Mouse (Mus musculus): Measurements from ENCODE around the gene Nars2.

The Nars2 gene

GRCm38 (mm10) chr7:96971027-96971996 is 20.0 kb downstream of the Nars2 start:
- no peak for DNase-seq

GRCm38 (mm10) chr7:96972138-96972904 is 21.0 kb downstream of the Nars2 start:
- DNase-seq = no peak

GRCm38 (mm10) chr7:96975914-96976313 is 24.6 kb downstream of the Nars2 start:
- DNase-seq = no peak

GRCm38 (mm10) chr7:96977209-96977608 is 25.9 kb downstream of the Nars2 start:
- no peak for DNase-seq

- no peak for DNase-seq
Measured at GRCm38 (mm10) chr7:96981366-96981765, 30.1 kb downstream of the Nars2 start.

- no peak for DNase-seq
Measured at GRCm38 (mm10) chr7:96983660-96984347, 32.5 kb downstream of the Nars2 start.

- peak; percentile 21 for DNase-seq
Measured at GRCm38 (mm10) chr7:96985798-96986197, 34.5 kb downstream of the Nars2 start.

GRCm38 (mm10) chr7:96986795-96987445 is 35.6 kb downstream of the Nars2 start:
- no peak for DNase-seq

GRCm38 (mm10) chr7:96987676-96988075 is 36.4 kb downstream of the Nars2 start:
- DNase-seq = peak; percentile 27

GRCm38 (mm10) chr7:97012956-97013355 is 61.7 kb downstream of the Nars2 start:
- peak; percentile 3 for DNase-seq

- no peak for DNase-seq
Measured at GRCm38 (mm10) chr7:97018005-97018404, 66.7 kb downstream of the Nars2 start.

GRCm38 (mm10) chr7:97018418-97018817 is 67.1 kb downstream of the Nars2 start:
- no peak for DNase-seq

GRCm38 (mm10) chr7:97019303-97019702 is 68.0 kb downstream of the Nars2 start:
- DNase-seq = no peak

GRCm38 (mm10) chr7:97026772-97027358 is 75.6 kb downstream of the Nars2 start:
- DNase-seq = no peak

GRCm38 (mm10) chr7:97029151-97029550 is 77.8 kb downstream of the Nars2 start:
- no peak for DNase-seq

- DNase-seq = no peak
Measured at GRCm38 (mm10) chr7:97032412-97032811, 81.1 kb downstream of the Nars2 start.

- DNase-seq = no peak
Measured at GRCm38 (mm10) chr7:97039641-97040040, 88.3 kb downstream of the Nars2 start.

- no peak for DNase-seq
Measured at GRCm38 (mm10) chr7:97041868-97042449, 90.7 kb downstream of the Nars2 start.

GRCm38 (mm10) chr7:97042981-97043380 is 91.7 kb downstream of the Nars2 start:
- no peak for DNase-seq

GRCm38 (mm10) chr7:97060966-97061365 is 109.7 kb downstream of the Nars2 start:
- no peak for DNase-seq

- no peak for DNase-seq
Measured at GRCm38 (mm10) chr7:97071512-97071911, 120.2 kb downstream of the Nars2 start.

GRCm38 (mm10) chr7:97072061-97072460 is 120.8 kb downstream of the Nars2 start:
- DNase-seq = no peak
